Mouse (Mus musculus) T-helper 1 cell (primary cell): ENCODE results near the gene Supt3.

ENCODE experiments used
- in situ Hi-C: fragments of 300-600 bp; cut with MboI, MseI; formaldehyde crosslinking; loops from one replicate; pipeline ENCODE4 v1.15.1; 2025; ENCODE audit warnings: high pct_unique_total_duplicates

Supt3 gene

DNA sequence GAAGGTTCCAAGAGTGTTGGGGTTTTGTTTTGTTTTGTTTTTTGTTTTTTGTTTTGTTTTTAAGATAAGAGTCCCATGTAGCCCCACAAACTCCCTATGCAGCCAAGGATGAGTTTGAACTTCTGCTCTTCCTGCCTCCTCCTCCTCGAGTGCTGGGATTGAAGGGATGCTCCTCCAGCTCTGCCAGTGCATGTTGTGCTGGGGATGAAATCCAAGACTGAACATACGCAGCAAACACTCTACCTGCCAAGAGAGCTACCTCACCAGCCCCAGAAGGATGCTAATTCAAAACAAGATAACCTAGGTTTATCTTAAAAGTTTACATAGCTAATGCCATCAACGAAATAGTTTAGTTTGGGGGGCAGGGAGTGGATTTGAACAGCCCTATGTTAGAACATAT lies 276.4 kb downstream of the Supt3 start:
- in situ Hi-C loops: no loop called here

DNA sequence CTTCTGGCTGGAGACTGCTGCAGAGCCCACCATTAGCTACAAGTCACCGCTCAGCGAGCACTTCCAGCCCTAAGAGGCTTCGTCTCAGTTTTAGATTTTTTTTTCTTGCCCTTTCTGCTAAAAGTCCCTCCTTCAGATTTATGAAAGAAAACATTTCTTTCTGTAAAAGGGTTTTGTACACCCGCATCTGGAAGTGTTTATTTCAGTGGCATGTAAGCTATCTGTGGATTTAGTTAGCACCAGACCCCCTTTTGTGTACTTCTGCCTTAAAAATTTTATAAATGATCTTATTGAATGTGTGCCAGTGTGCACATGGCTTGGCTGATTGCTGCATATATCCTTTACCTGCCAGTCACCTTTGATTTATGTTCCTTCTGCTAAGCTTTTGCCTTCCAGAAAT lies 277.6 kb downstream of the Supt3 start:
- in situ Hi-C loops: no loop called here

DNA sequence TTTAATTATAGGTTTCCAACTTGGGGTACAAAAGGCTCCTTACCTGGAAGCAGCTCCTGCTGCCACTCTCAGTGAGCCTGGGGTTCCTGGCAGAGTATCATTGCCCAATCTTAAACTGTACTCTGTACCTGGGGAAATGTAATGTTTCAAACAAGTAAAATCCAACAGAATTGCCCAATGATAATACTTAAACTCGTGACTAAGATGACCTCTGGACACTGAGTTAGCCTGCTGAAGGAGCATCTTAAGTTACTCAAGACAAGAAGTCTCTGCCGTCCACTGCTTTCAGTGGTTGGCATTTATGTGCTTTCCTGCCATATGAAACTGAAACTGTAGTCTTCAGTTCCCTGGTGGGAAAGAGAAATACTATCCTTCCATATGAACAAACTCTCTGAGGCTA lies 279.9 kb downstream of the Supt3 start:
- in situ Hi-C loops: no loop called here

DNA sequence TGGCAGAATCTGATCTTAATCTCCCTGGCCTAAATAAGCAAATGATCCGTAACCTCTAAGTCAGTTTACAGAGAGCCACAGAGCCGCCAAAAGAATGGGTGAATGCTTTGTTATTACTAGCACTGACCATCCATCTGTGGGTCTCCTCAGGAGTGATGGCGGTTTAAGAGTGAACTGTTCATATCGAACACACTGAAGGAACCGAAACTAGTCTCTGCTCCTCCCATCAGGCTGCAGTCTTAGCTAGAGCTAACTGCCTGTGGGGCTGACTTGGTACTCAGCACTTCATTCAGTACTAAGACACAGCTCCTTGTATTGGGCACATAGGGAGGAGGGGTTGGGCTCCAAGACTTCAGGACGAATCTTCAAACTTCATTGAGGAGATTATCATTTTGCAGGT lies 280.8 kb downstream of the Supt3 start:
- in situ Hi-C loops: no loop called here

DNA sequence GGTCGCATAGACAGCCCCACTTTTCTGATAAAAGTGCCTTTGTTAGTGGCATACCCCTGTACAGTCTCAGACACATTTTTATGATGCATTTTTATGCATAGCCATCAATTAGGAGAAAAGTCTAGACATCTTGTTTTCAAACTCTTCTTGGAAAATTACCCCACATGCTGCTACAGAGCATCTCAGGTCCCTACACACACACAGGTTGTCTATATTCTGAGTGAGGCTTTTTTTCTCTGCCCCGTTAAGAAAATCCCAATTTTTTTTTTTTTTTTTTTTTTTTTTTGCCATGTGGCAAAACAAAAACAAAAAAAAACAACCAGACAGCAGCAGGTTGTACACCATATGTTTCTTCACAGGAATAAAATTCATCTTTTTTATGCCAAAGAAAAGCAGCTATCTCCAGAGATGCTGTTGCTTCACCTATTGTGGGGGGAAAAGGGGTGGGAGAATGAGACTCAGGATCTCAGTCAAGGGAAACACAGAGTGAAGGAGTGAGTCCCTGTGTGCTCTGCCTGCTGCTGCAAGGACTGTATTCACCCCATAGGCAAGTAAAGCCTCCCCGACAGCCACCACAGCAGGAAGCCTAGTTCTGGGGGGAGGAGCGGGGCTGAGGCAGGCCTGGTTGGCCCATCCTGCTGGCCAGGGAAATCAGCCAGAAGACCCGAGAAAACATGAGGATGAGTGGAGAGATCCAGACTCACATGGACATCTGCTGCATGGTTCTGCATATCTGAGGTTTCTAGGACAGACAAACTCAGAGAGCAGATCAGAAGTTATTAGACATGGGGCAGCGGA lies 281.8 kb downstream of the Supt3 start:
- in situ Hi-C loops: no loop called here

DNA sequence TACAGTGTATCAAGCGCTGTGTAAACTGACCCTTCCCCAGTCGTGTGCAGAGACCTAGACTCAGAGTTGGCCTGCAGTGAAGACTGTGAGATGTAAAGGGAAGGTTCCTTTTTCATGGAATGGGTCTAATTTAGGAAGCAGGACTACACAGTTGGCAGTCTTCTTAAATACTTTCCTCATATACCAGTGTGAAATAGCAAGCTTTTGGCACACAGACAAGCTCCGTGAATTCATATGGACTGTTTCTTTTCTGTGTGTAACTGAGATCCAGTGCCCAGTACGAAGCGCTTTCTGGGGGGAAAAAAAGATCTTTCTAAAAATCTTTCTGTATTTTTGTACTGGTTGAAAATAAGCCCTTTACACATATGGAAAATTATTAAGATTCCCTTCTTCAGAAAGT lies 286.8 kb downstream of the Supt3 start:
- in situ Hi-C loops: no loop called here

DNA sequence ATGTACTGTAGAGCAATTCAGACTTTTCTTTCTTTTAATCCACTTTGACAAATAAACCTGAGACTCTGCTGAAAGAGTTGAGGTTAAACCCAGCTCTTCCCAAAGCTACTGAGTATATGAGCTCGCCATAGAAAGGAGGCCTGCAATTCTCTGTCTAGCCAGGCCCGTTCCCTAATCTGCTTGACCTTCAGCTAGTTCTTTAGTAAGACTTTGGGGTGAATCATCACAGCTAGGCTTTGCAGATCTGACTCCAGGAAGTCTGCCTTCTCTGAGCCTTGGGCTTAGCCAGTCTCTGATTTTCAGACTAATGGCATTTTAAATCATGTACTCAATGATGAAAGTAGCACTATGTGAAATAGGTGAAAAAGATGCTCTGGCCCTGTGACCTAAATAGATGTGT lies 288.5 kb downstream of the Supt3 start:
- in situ Hi-C loops: no loop called here

DNA sequence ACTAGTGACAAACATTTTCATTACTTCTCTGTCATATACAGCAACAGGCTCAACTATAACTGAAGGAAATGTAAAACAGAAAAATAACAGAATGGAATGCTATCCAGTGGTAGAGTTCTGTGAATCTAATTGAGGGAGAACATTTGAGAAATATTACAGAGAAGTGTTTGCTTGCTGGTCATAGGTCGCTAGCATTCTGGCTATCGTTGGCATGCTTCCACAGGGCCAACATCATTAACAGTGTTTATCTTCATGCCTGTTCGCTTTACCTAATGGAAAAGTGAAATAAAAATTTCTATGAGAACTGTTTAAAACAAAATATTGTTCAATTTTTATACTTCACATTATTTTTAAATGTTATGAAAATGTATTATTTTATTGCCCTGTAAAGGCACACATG lies 290.5 kb downstream of the Supt3 start:
- in situ Hi-C loops: no loop called here

DNA sequence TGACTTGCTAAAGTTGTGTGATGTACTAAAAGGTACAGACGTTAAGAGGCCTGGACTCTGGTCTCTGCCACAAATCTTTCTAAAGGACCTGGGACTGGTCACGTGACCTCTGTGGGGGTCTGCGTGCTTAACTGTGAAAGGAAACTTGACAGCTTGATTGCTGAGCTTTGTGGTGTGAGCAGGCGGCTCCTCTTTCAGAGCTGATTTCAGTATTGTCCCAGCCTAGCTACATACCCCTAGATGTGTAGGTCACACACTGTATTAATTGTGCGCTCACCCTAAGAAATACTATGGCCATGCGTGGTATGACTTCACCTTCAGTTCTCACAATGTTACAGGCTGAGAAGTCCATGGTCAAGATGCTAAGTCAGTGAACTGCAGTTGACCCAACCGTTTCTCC lies 291.4 kb downstream of the Supt3 start:
- in situ Hi-C loops: no loop called here

DNA sequence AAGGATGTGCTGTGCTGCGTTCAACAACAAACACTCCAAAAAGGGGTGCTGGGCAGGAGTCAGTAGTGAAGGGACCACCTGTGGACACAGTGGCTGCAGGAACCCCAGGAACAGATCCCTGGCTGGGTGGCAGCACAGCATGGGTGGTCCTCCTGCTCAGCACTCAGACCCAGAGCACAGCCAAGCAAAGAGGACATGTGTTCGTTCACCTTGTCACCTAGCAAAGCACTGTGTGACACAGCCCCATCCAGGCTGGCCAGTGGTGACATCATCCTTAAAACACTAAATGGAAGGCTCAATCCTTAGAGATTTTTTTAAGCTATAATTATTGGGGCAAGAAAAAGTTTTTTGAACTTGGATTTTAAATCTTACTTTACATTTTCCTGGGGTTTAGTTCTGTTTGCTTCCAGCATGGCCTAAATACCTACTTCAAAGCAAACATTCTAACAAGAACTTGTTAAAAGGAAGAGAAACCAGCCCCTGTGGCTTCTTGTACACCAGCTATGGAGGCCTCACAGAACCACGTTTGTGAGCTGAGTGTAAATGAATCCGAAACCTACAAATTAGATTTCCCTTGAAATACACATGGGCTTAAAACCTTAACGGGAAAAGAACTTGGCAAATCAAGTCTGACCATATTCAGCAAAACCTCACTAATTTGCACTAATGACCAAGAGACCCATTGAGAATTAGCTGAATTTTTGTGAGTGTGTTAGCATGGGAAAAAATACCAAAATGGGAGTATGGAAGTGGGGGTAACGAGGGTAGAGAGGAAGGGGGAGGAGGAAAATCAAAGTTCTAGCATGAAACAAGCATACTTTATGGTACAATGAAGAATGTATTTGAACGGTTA lies 295.8 kb downstream of the Supt3 start:
- in situ Hi-C loops: loop anchor here (10.0 kb wide), 1 partner anchor 302 kb away; no protein-coding TSS in a partner anchor

DNA sequence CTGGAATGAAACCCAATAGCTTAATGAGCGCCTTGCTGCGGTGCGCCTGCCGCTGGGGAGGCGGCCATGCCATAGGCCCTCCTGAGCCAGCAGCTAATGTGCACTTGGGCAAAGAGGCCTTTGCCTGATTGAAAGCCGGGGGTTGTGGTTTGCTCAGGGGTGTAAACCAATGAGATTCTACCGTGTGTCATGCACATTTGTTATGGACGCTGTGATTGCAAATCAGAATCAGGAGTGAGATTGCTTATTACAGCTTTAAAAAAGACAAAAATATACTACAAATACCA lies 296.3 kb downstream of the Supt3 start:
- in situ Hi-C loops: loop anchor here (10.0 kb wide), 1 partner anchor 302 kb away; no protein-coding TSS in a partner anchor

DNA sequence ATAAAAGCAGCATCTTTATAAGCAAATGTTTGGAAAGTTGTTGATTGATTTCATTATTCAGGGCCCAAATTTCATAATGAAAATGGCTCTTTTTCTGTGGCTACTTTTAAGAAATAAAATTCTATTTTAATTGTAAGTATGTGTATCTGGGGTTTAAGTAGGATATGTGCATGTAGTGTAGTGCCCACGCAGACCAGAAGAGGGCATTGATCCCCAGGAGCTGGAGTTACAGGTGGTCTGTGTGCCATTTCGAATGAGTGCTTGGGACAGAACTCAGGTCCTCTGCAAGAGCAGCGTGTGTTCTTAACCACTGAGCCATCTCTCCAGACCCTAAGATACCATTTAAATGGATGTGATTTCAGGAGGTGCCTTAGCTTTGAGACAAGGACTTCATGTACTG lies 296.8 kb downstream of the Supt3 start:
- in situ Hi-C loops: loop anchor here (10.0 kb wide), 1 partner anchor 301 kb away; no protein-coding TSS in a partner anchor

DNA sequence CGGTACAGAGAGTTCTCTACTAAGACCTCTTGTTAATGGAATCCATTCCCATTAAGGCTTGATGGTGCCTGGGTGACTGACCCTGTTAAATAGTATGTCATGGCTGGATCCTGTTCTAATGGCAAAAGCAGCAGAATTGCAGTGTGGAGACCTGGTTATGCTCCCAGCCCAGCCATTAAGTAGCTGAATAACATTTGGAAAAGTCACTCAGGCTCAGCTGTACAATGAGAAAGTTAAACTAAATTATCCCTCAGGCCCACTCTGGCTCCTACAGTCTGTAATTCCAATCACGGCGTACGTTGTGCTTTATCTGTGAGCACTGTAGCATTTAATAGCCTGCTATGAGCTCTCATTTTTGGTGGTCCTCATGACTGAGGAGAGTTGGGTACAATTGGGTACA lies 300.0 kb downstream of the Supt3 start:
- in situ Hi-C loops: loop anchor here (10.0 kb wide), 1 partner anchor 298 kb away; no protein-coding TSS in a partner anchor

DNA sequence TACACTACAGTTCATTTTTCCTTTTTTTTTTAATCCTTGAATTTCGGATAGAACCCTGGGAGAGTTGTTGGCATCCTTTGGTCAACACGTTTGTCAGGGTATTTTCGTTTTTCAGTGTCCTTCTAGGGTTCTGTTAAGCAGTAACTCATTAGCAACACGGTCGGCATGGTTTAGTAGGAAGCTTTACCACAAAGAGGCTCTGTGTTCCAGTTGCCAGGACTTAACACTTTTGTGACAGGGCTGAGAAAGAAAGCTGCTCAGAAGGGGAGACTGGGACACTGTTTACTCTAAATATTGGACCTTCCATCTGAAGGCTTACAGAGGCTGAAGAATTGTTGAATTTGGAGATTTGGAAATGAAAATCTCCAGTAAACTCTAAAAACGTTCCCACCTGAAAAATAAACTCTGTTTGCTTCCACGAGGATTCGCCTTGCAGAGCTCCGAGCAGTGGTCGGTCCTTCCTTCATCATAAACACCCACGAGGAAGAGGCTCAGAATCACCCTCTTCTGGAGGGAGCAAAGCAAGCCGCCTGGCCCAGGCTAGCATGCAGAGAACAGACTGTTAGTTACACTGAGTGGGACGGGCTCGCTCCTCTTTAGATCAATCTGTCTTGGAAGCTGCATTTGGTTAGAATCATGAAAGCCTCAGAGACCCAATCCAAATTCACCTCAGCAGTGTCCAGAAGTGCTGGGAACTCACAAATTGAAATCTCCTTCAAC lies 301.1 kb downstream of the Supt3 start:
- in situ Hi-C loops: loop anchor here (10.0 kb wide), 1 partner anchor 297 kb away; no protein-coding TSS in a partner anchor

DNA sequence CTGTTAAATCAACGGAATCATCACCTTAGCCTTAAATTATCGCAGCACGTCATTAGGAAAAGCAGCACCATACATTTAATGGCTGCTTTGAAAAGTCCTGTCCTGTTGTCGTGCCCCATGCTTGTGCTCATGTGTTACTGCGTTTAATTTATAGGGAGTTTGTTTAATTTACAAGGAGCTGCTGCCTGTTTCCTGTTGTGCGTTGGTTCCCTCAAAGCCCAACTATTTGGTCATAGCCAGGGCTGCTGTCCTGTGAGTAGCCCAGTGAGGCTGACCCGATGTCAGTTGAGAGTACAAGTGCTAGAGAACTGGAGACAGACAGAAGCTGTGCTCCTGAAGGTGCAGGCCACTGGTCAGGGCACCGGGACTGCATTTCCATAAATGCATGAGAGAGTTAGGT lies 304.6 kb downstream of the Supt3 start:
- in situ Hi-C loops: no loop called here

DNA sequence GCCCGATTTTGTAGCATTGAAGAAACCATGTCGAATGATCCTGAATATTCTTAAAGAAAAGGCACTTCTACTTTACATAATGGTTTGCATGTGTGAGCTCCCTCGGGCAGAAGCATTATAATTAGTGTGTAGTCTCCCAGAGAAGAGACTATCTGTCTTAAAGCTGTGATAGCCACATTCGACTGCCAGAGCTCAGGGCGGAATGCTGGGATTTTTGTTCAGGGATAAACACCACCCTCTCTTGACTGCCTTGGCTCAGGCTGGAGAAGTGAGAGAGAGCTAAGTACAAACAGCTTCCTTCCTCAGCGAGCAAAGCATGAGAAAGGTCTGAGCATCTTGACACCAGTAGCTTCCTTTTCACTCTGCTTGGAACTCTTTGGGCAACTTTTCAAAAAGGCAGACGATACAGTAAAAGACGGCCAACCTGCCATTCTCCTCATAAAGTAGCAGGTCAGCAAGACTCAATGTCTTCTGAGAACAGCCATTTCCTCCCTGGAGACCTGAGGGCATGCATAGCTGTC lies 305.1 kb downstream of the Supt3 start:
- in situ Hi-C loops: no loop called here

DNA sequence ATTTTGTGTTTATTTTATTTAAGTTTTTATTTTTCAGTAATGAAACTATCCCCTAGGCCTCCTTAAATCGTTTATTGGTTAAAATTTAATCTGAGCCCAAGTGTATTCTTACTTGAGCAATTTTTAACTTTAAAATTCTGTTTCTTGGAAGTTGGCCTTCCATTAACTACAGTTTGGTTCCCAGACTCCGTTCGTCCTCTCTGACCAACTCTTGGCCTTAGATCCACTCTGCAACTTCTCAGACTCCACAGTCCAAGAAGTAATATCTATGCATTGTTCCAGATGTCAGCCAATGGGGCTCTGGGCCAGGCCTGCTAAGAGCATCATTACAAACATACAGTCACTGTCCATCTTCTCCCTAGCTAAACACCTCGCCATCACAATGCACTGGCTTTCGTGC lies 309.4 kb downstream of the Supt3 start:
- in situ Hi-C loops: no loop called here

DNA sequence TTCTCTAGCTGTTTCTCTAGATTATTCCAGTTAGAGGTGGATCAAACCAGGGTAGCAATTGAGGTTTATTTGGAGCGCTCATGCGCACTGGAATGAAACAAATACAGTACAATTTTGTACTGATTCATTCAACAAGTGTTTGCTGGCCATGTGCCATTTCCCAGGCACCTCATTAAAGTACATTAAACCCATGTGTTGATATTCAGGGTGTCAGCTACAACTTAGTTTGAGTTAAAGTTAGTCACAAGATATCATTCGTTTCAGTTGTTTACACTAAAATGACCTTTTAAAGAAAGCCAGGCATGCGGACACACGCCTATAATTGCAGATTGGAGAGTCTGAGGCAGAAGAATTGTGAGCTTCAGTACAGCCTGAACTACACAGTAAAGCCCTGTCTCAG lies 310.1 kb downstream of the Supt3 start:
- in situ Hi-C loops: no loop called here

DNA sequence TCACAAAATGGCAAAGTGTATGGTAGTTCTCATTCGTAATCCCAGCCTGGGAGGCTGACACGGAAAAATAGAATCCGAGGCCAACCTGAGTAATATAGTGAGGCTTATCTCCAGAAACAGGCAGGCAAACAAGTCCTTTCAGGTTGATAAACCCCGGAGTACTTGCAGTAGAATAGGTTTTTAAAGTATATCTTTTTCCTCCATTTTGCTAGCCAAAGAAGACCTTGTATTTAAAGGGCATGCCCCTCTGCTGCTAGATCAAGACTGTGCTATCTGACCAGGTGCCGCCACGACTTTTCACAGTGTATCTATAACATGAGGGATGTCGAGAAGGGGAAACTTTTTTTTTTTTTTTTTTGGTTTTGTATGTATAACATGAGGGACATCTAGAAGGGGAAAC lies 324.1 kb downstream of the Supt3 start:
- in situ Hi-C loops: no loop called here

DNA sequence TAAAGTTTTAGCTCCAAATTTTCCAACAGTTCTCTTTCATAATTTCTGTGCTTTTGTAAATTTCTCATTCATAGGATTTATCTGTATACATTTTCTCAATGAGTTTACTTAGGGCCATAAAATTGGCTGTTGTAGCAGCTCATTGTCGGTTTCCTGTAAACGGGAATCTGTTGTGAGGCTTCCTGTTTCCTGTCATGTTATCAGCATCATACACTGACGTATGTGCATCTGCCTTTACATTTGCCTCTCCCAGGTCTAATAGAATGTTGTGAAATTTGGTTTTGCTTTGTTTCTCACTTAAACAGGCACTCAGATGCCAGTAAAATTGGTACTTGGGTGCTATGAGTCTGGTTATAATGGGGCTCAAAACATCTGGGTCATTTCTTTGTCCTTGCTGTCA lies 338.4 kb downstream of the Supt3 start:
- in situ Hi-C loops: no loop called here

DNA sequence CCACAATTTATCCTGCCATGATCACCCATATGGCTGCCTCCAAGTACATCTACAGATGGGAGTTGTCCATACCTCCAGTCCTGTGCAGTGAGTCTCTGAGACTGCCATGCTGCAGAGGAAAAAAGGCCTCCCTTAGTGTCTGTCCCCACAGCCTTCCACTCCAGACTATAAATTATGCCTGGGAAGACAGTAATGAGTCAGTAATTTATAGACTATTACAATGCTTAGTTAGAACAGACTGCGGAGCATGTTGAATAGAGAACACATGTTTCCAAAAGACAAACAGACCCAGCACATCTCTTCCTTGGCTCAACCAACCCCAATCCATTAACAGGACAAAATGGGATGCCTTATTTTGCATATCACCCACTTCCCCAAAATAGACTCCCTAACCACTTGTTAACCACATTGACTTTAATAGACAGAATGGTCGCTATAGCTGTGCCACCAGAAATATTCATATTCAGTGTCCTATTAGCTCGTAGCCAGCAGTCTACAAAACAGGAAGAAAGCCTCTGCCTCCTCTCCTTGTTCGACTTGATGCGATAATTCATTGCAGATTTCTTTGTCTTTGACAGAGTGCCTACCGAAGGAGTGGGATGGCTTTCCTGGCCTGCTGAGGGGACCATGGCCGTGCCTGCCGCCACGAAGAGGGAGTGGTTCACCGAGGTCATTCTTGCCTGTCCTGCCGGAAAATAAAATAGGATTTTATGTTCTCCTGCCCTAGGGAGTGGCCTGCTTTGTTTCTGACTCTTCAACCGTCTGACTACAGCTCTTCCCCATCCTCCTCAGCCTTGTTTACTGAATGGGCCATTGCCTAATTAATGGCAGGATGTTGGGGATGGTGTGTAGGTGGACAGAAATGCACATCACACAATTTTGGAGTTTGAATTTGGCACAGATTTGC lies 341.9 kb downstream of the Supt3 start:
- in situ Hi-C loops: no loop called here
